Mouse (Mus musculus) kidney, adult 2 months (tissue): Measurements from ENCODE around the gene Celf3.

ENCODE experiments used
- CTCF ChIP-seq: fragments of 200-500 bp; conservative IDR thresholded peaks from 2 replicates; pipeline ENCODE4 v1.5.1; 2011; ENCODE audit warnings: low read depth, mild to moderate bottlenecking, control low read depth, low read length, moderate library complexity, mixed read lengths; ENCODE audit not compliant: insufficient read depth, insufficient read length
- POLR2A ChIP-seq: fragments of 200-500 bp; IDR thresholded peaks from one replicate; pipeline ENCODE4 v1.6.1; 2011; ENCODE audit warnings: low read depth, low read length, control low read depth

DNA sequence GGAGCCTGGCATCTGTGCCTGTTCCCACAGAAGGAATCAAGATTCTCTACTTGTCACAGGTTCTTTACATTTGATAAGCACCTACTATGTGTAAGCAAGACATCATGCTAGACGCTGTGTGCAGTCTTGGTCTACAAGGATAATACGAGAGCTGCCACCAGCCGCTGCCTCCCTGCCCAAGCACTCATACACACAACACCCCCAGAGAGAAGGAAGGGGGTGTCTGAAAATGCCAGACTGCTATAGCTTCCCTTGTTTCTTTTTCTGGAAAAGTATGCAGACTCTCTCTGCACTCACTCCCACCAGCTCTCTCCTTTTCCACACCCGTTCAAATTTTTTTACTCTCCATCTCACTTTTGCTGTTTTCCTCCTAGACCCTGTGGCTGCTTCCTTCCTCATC lies 651 bp upstream of the Celf3 start:
- no peak for TF ChIP-seq CTCF
- TF ChIP-seq POLR2A = no peak
